Mouse (Mus musculus) kidney, adult 2 months (tissue): Measurements from ENCODE around the gene Braf.

Experiments
- CTCF ChIP-seq: fragments of 200-500 bp; conservative IDR thresholded peaks from 2 replicates; pipeline ENCODE4 v1.5.1; 2011; ENCODE audit warnings: low read depth, mild to moderate bottlenecking, control low read depth, low read length, moderate library complexity, mixed read lengths; ENCODE audit not compliant: insufficient read depth, insufficient read length
- POLR2A ChIP-seq: fragments of 200-500 bp; IDR thresholded peaks from one replicate; pipeline ENCODE4 v1.6.1; 2011; ENCODE audit warnings: low read depth, low read length, control low read depth

- TF ChIP-seq POLR2A (no peak), CTCF (no peak)
These were observed 169.7 kb downstream of the Braf start for GRCm38 (mm10) chr6:39555648-39555945.
